Mouse (Mus musculus): ENCODE data around the gene 4930524J08Rik. TPM values are rescaled to one million over a fixed set of nuclear protein-coding genes. Genes with fewer than 3 reads are reported as not detected.

Gene 4930524J08Rik
- polyA plus RNA-seq, 1 experiment = 9.8 TPM

- no peak for TF ChIP-seq GATA1 (IDR thresholded peaks at IDR 0.05; ENCODE audit: low read length)
Observed at GRCm38 (mm10) chr5:99983452-99984061, 4.7 kb downstream of the 4930524J08Rik start.

- no peak for TF ChIP-seq GATA1 (IDR thresholded peaks at IDR 0.05; ENCODE audit: low read length)
Observed at GRCm38 (mm10) chr5:99994166-99994565, 15.3 kb downstream of the 4930524J08Rik start.

GRCm38 (mm10) chr5:99994680-99995079 is 15.8 kb downstream of the 4930524J08Rik start:
- TF ChIP-seq GATA1 (IDR thresholded peaks at IDR 0.05; ENCODE audit: low read length) = no peak

- TF ChIP-seq GATA1 (IDR thresholded peaks at IDR 0.05; ENCODE audit: low read length) = no peak
Observed at GRCm38 (mm10) chr5:100000048-100000447, 21.2 kb downstream of the 4930524J08Rik start.

- no peak for TF ChIP-seq GATA1 (IDR thresholded peaks at IDR 0.05; ENCODE audit: low read length)
Observed at GRCm38 (mm10) chr5:100000500-100000899, 21.6 kb downstream of the 4930524J08Rik start.

- TF ChIP-seq GATA1 (IDR thresholded peaks at IDR 0.05; ENCODE audit: low read length) = no peak
Observed at GRCm38 (mm10) chr5:100003895-100004294, 25.0 kb downstream of the 4930524J08Rik start.

GRCm38 (mm10) chr5:100005431-100005830 is 26.6 kb downstream of the 4930524J08Rik start:
- no peak for TF ChIP-seq GATA1 (IDR thresholded peaks at IDR 0.05; ENCODE audit: low read length)

- TF ChIP-seq GATA1 (IDR thresholded peaks at IDR 0.05; ENCODE audit: low read length) = no peak
Observed at GRCm38 (mm10) chr5:100005896-100006295, 27.0 kb downstream of the 4930524J08Rik start.

- TF ChIP-seq GATA1 (IDR thresholded peaks at IDR 0.05; ENCODE audit: low read length) = no peak
Observed at GRCm38 (mm10) chr5:100006324-100007039, 27.6 kb downstream of the 4930524J08Rik start.

- no peak for TF ChIP-seq GATA1 (IDR thresholded peaks at IDR 0.05; ENCODE audit: low read length)
Observed at GRCm38 (mm10) chr5:100007040-100007375, 28.1 kb downstream of the 4930524J08Rik start.

GRCm38 (mm10) chr5:100008485-100008884 is 29.6 kb downstream of the 4930524J08Rik start:
- no peak for TF ChIP-seq GATA1 (IDR thresholded peaks at IDR 0.05; ENCODE audit: low read length)

GRCm38 (mm10) chr5:100012599-100012998 is 33.7 kb downstream of the 4930524J08Rik start:
- no peak for TF ChIP-seq GATA1 (IDR thresholded peaks at IDR 0.05; ENCODE audit: low read length)

GRCm38 (mm10) chr5:100020089-100020488 is 41.2 kb downstream of the 4930524J08Rik start:
- no peak for TF ChIP-seq GATA1 (IDR thresholded peaks at IDR 0.05; ENCODE audit: low read length)

- TF ChIP-seq GATA1 (IDR thresholded peaks at IDR 0.05; ENCODE audit: low read length) = no peak
Observed at GRCm38 (mm10) chr5:100024403-100024802, 45.5 kb downstream of the 4930524J08Rik start.

GRCm38 (mm10) chr5:100024868-100025267 is 46.0 kb downstream of the 4930524J08Rik start:
- TF ChIP-seq GATA1 (IDR thresholded peaks at IDR 0.05; ENCODE audit: low read length) = no peak

Other genes starting within 250 kb of the 4930524J08Rik start
- not detected in 2 replicates for gene Rasgef1b, start 250.0 kb upstream of the 4930524J08Rik start, polyA plus RNA-seq (2012)
- gene Vamp9, start 72.8 kb upstream of the 4930524J08Rik start, polyA plus RNA-seq (2012) = not detected in 2 replicates
- gene Hnrnpd, start 123 bp upstream of the 4930524J08Rik start, polyA plus RNA-seq (2012) = 559 and 620 TPM in 2 replicates
- 224 and 311 TPM in 2 replicates for gene Hnrnpdl, start 60.6 kb downstream of the 4930524J08Rik start, polyA plus RNA-seq (2012)
- gene Enoph1, start 60.9 kb downstream of the 4930524J08Rik start, polyA plus RNA-seq (2012) = 43.4 and 57.2 TPM in 2 replicates
- not detected in 2 replicates for gene Tmem150c, start 180.7 kb downstream of the 4930524J08Rik start, polyA plus RNA-seq (2012)

Measured in G1E-ER4 (cell line).